Comparison of ENCODE assay signal across 15 mouse cellular contexts in genomic region chr3:154651192-154651821, GRCm38 (mm10). TPM values are rescaled to one million over a fixed set of nuclear protein-coding genes. Genes with fewer than 3 reads are reported as not detected.
DNase-seq lines count a peak whose midpoint lies in the region.
"Had no signal": no experiment of that assay in that cellular context is flagged by ENCODE, and none has a peak within 500 bp of the region (broad histone marks: within the 10 kb centered on the region; RNA-seq: fewer than 3 reads in every experiment).

No protein-coding gene starts in this region.

- DNase-seq in heart, adult 11 months: peak; percentile 84
- DNase-seq in heart, adult 18-20 months: no peak
- peak; percentile 8 for DNase-seq in lung, postnatal 10 days
- no peak for DNase-seq in lung, postnatal 14 days
- DNase-seq in right cerebral cortex, postnatal 10 days (ENCODE audit: low spot score in 2 of 2): peak; percentile 54 to 65
- DNase-seq in kidney, postnatal 36 days: no peak
- DNase-seq in kidney, postnatal 4 days: no peak
- DNase-seq: adrenal gland, postnatal 10 days; cerebellum, adult 2 months; cerebellum, postnatal 25 days; gastrocnemius, postnatal 10 days; heart, postnatal 10 days; kidney, adult 9 months; kidney, postnatal 14 days had no signal

RNA-seq across cellular contexts. Expression of gene Erich3, which starts 12.4 kb away (rescaled TPM):
- under 1 TPM; 0.07 to 0.39 TPM for total RNA-seq in heart, adult 18-20 months (2021)
- total RNA-seq: granulocyte monocyte progenitor cell, adult 5-6 weeks had no signal

RNA-seq across cellular contexts. Expression of gene Tyw3, which starts 54.4 kb away (rescaled TPM):
- 1 to 10 TPM; 3.5 to 3.7 TPM for total RNA-seq in heart, adult 18-20 months (2021)

RNA-seq across cellular contexts. Expression of gene Cryz, which starts 54.8 kb away (rescaled TPM):
- 10 to 100 TPM; 19.7 to 20.8 TPM for total RNA-seq in heart, adult 18-20 months (2021)

Comparison
In these comparisons a context has a peak if more than half of its experiments do, and no peak if none do; other contexts are left out.
1. DNase-seq: peak in heart, adult 11 months (single experiment), lung, postnatal 10 days (single experiment) and right cerebral cortex, postnatal 10 days (2 of 2); none in heart, adult 18-20 months (0 of 2), lung, postnatal 14 days (single experiment), kidney, postnatal 36 days (0 of 2) and kidney, postnatal 4 days (0 of 2).